Mouse (Mus musculus): ENCODE measurements at regions not wholly inside any gene's neighbourhood (a gene's known extent, or its start where the extent isn't known, plus 50 kb on each side); places are given as distances from the start of the nearest gene placed in this dataset.
"Not testable (repeated sequence)": the region's sequence is repeated elsewhere in the genome, so short reads cannot be mapped to it uniquely, and the experiment has no call there.

- TF ChIP-seq POLR2A (IDR thresholded peaks at IDR 0.05; ENCODE audit: borderline replicate concordance, extremely low read depth, low read depth, low read length) = no peak
- no peak for TF ChIP-seq CTCF (IDR thresholded peaks at IDR 0.05; ENCODE audit: insufficient read depth, low read length)
- WGBS = 78% methylated on average over 3 of the region's 3 CpGs
- no peaks in the 10 kb centered on the region for H3K4me1 ChIP-seq (ENCODE audit: control insufficient read depth, insufficient read depth, low read length)
- DNase-seq = no peak
- H3K4me3 ChIP-seq (replicated peaks; ENCODE audit: extremely low read depth, low read depth, low read length) = no peak overlapping the region
Observed at GRCm38 (mm10) chr13:6859551-6859950, 211.0 kb upstream of the Pfkp start.

- H3K4me1 ChIP-seq (ENCODE audit: control insufficient read depth, insufficient read depth, low read length) = no peaks in the 10 kb centered on the region
- no peak for DNase-seq
- 38% methylated on average over 10 of the region's 10 CpGs for WGBS
- TF ChIP-seq CTCF (IDR thresholded peaks at IDR 0.05; ENCODE audit: insufficient read depth, low read length) (no peak), POLR2A (IDR thresholded peaks at IDR 0.05; ENCODE audit: borderline replicate concordance, extremely low read depth, low read depth, low read length) (no peak)
- no peak overlapping the region for H3K4me3 ChIP-seq (replicated peaks; ENCODE audit: extremely low read depth, low read depth, low read length)
Observed at GRCm38 (mm10) chr13:6855199-6856148, 206.9 kb upstream of the Pfkp start.

GRCm38 (mm10) chr13:6837446-6837845 lies 188.9 kb upstream of the Pfkp start:
- H3K4me3 ChIP-seq (replicated peaks; ENCODE audit: extremely low read depth, low read depth, low read length) = no peak overlapping the region
- 75% methylated on average over 5 of the region's 5 CpGs for WGBS
- H3K4me1 ChIP-seq (ENCODE audit: control insufficient read depth, insufficient read depth, low read length) = no peaks in the 10 kb centered on the region
- no peak for TF ChIP-seq CTCF (IDR thresholded peaks at IDR 0.05; ENCODE audit: insufficient read depth, low read length)
- TF ChIP-seq POLR2A (IDR thresholded peaks at IDR 0.05; ENCODE audit: borderline replicate concordance, extremely low read depth, low read depth, low read length) = no peak
- no peak for DNase-seq

DNA sequence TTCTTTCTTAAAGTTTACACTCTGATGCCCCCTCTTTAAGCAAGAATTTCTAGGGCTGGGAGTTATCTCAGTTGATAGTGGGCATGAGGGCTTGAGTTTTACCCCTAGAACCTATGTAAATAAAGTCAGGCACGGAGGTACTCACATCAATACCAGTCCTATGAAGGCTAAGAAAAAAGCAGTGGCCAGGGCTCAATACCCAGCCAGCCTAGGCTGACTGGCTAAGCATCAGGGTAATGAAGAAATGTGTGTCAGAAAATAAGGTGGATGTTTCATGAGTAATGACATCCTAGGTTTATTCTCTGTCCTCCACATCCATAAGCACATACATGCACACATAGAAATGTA lies 188.5 kb upstream of the Pfkp start:
- TF ChIP-seq POLR2A (IDR thresholded peaks at IDR 0.05; ENCODE audit: borderline replicate concordance, extremely low read depth, low read depth, low read length) (no peak), CTCF (IDR thresholded peaks at IDR 0.05; ENCODE audit: insufficient read depth, low read length) (no peak)
- no peak overlapping the region for H3K4me3 ChIP-seq (replicated peaks; ENCODE audit: extremely low read depth, low read depth, low read length)
- 40% methylated on average over 1 of the region's 1 CpGs for WGBS
- DNase-seq = no peak
- H3K4me1 ChIP-seq (ENCODE audit: control insufficient read depth, insufficient read depth, low read length) = no peaks in the 10 kb centered on the region

- DNase-seq = peak; percentile 10
- no peak overlapping the region for H3K4me3 ChIP-seq (replicated peaks; ENCODE audit: extremely low read depth, low read depth, low read length)
- 41% methylated on average over 6 of the region's 6 CpGs for WGBS
- TF ChIP-seq CTCF (IDR thresholded peaks at IDR 0.05; ENCODE audit: insufficient read depth, low read length) (peak; percentile 32; the same call in 1 of the 2 replicates), POLR2A (IDR thresholded peaks at IDR 0.05; ENCODE audit: borderline replicate concordance, extremely low read depth, low read depth, low read length) (no peak)
- H3K4me1 ChIP-seq (ENCODE audit: control insufficient read depth, insufficient read depth, low read length) = no peaks in the 10 kb centered on the region
Observed at GRCm38 (mm10) chr13:6836351-6837074, 187.9 kb upstream of the Pfkp start.

GRCm38 (mm10) chr13:6829882-6830281 lies 181.3 kb upstream of the Pfkp start:
- WGBS = 89% methylated on average over 1 of the region's 1 CpGs

GRCm38 (mm10) chr13:6829346-6829745 lies 180.8 kb upstream of the Pfkp start:
- no peaks in the 10 kb centered on the region for H3K4me1 ChIP-seq (ENCODE audit: control insufficient read depth, insufficient read depth, low read length)
- WGBS = 82% methylated on average over 5 of the region's 5 CpGs
- no peak for DNase-seq
- H3K4me3 ChIP-seq (replicated peaks; ENCODE audit: extremely low read depth, low read depth, low read length) = no peak overlapping the region
- no peak for TF ChIP-seq CTCF (IDR thresholded peaks at IDR 0.05; ENCODE audit: insufficient read depth, low read length)
- TF ChIP-seq POLR2A (IDR thresholded peaks at IDR 0.05; ENCODE audit: borderline replicate concordance, extremely low read depth, low read depth, low read length) = no peak

More at GRCm38 (mm10) chr13:6829882-6830281, 181.3 kb upstream of the Pfkp start:
- Histone ChIP-seq H3K4me3 (replicated peaks; ENCODE audit: extremely low read depth, low read depth, low read length) (no peak overlapping the region), H3K4me1 (ENCODE audit: control insufficient read depth, insufficient read depth, low read length) (no peaks in the 10 kb centered on the region)
- TF ChIP-seq POLR2A (IDR thresholded peaks at IDR 0.05; ENCODE audit: borderline replicate concordance, extremely low read depth, low read depth, low read length) = no peak
- TF ChIP-seq CTCF (IDR thresholded peaks at IDR 0.05; ENCODE audit: insufficient read depth, low read length) = no peak
- DNase-seq = no peak

GRCm38 (mm10) chr13:6828601-6829330 lies 180.2 kb upstream of the Pfkp start:
- not testable (repeated sequence) for DNase-seq; H3K4me3 ChIP-seq (replicated peaks; ENCODE audit: extremely low read depth, low read depth, low read length); H3K4me1 ChIP-seq (ENCODE audit: control insufficient read depth, insufficient read depth, low read length)
- WGBS = 79% methylated on average over 8 of the region's 8 CpGs

Data from lung, adult 2 months (tissue).